Comparison of ENCODE assay signal across 8 mouse cellular contexts in the genomic region with DNA sequence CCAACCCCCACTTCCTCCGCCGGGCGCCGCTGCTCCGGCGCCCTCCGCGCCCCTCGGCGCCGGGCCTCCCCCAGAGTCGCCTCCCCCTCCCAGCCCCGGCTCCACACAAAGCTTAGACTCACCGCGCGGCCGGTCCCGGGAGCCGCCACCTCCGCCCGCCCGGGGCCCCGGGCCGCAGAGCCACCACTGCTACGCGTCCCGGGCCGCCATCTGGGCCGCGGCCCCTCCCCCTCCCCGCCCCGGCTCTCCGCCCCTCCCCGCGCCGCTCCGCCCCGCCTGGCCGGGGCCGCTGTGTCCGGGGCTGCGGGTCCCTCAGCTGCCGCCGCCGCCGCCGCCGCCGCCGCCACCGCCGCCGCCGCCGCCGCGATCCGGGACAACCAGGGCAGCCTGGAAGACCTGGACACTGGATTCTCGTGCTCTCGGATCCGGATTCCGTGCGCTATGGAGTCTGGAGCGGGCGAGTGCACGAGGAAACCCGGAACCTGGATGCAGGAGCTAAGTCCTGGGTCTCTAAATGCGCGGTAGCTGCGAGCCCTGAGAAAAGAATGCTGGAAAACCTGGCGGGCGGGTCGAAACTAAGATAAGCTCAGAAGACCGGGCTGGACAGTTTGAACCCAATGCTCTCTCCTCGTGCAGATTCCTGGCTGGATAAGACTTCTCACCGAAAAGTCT. TPM values are rescaled to one million over a fixed set of nuclear protein-coding genes. Genes with fewer than 3 reads are reported as not detected.
A peak's percentile ranks its signal among the peaks of the same experiment; 100 is the strongest.
DNase-seq lines count a peak whose midpoint lies in the region; ATAC-seq and TF ChIP-seq lines count a peak whose summit lies in the region.

Zfp609 (minus strand) TSS at position 221 of the 672 bp plus-strand sequence.

- no peaks in the 10 kb centered on the region for H3K36me3 ChIP-seq in hindbrain, embryonic 12.5 days
- no peaks in the 10 kb centered on the region for H3K36me3 ChIP-seq in lung, postnatal 0 days (ENCODE audit: insufficient read depth, low read length)

- peak within 1 kb of the TSS; percentile 58 for H3K4me2 ChIP-seq in hindbrain, embryonic 12.5 days (replicated peaks)
- peak within 1 kb of the TSS; percentile 71 for H3K4me2 ChIP-seq in lung, postnatal 0 days (replicated peaks; ENCODE audit: low read depth, low read length)

- WGBS in hindbrain, embryonic 12.5 days: under 1% methylated on average over 39 of the region's 76 CpGs
- WGBS in lung, postnatal 0 days: under 1% methylated on average over 41 of the region's 76 CpGs

- DNase-seq in NIH3T3 (ENCODE audit: low read depth): peak; percentile 94
- DNase-seq in cerebellum, adult 9-11 months: peak; percentile 92
- peak; percentile 81 to 92 for DNase-seq in frontal cortex, postnatal 10 days (ENCODE audit: low spot score in 2 of 2)
- peak; percentile 99 to 100 for DNase-seq in layer of hippocampus, postnatal 10 days (ENCODE audit: low spot score in 2 of 2)
- peak; percentile 97 for DNase-seq in lung, postnatal 0 days (ENCODE audit: low spot score)
- DNase-seq in ovary, postnatal 10 days (ENCODE audit: low spot score): peak; percentile 98
- DNase-seq in thymus, postnatal 0 days (ENCODE audit: low spot score): peak; percentile 90

- peak within 1 kb of the TSS; percentile 92 for H3K4me3 ChIP-seq in hindbrain, embryonic 12.5 days
- peak within 1 kb of the TSS; percentile 87 for H3K4me3 ChIP-seq in lung, postnatal 0 days (ENCODE audit: low read depth, low read length)

- H3K9me3 ChIP-seq in hindbrain, embryonic 12.5 days (replicated peaks): no peaks in the 10 kb centered on the region
- no peaks in the 10 kb centered on the region for H3K9me3 ChIP-seq in lung, postnatal 0 days (ENCODE audit: low read length)

- H3K9ac ChIP-seq in hindbrain, embryonic 12.5 days: peak within 1 kb of the TSS; percentile 97
- H3K9ac ChIP-seq in lung, postnatal 0 days (replicated peaks; ENCODE audit: low read depth): peak within 1 kb of the TSS; percentile 89

- ATAC-seq in hindbrain, embryonic 12.5 days (ENCODE audit: low FRiP score): peak; percentile 85
- ATAC-seq in lung, postnatal 0 days: peak; percentile 86

- no peak for TF ChIP-seq EP300 in lung, postnatal 0 days (IDR thresholded peaks at IDR 0.05)

- no peak for TF ChIP-seq CTCF in lung, postnatal 0 days (IDR thresholded peaks at IDR 0.05)

- H3K27ac ChIP-seq in hindbrain, embryonic 12.5 days: peak within 1 kb of the TSS; percentile 99
- peak within 1 kb of the TSS; percentile 98 for H3K27ac ChIP-seq in lung, postnatal 0 days (ENCODE audit: low read length)

- no peaks in the 10 kb centered on the region for H3K27me3 ChIP-seq in hindbrain, embryonic 12.5 days
- no peaks in the 10 kb centered on the region for H3K27me3 ChIP-seq in lung, postnatal 0 days (replicated peaks; ENCODE audit: insufficient read depth, low read length)

- peaks cover 47% of the 10 kb centered on the region for H3K4me1 ChIP-seq in hindbrain, embryonic 12.5 days
- peaks cover 17% of the 10 kb centered on the region for H3K4me1 ChIP-seq in lung, postnatal 0 days (ENCODE audit: insufficient read depth, low read depth, low read length)

RNA-seq across cellular contexts. Expression of gene Zfp609, which starts in this region (rescaled TPM):
- 11.3 and 14.0 TPM in 2 replicates for polyA plus RNA-seq in hindbrain, embryonic 12.5 days (2016; fragmentation: Nextera tagmentation; extraction: Ambion mirVana)
- 10 to 100 TPM; 49.1 to 51.0 TPM for total RNA-seq in layer of hippocampus, postnatal 10 days (2021)
- 4.8 and 5.0 TPM in 2 replicates for polyA plus RNA-seq in lung, postnatal 0 days (2015; fragmentation: Nextera tagmentation; extraction: Ambion mirVana)
- polyA plus RNA-seq in thymus, postnatal 0 days (2015; fragmentation: Nextera tagmentation; extraction: Ambion mirVana): 1.6 and 2.0 TPM in 2 replicates

Comparison
In these comparisons a context has a peak if more than half of its experiments do, and no peak if none do; other contexts are left out.
1. Peak in every context shown above with its lines: DNase-seq, ATAC-seq, H3K4me3 ChIP-seq and H3K27ac ChIP-seq.